Mouse (Mus musculus) lung, postnatal 10 days (tissue): ENCODE results near the gene Mitd1.
A peak's percentile ranks its signal among the peaks of the same experiment; 100 is the strongest.

Experiments used
- DNase-seq: peaks from one replicate; pipeline ENCODE4 v3.0.0; 2021

Mitd1 gene

GRCm38 (mm10) chr1:37867056-37867455 is 23.2 kb downstream of the Mitd1 start:
- peak; percentile 59 for DNase-seq

DNA sequence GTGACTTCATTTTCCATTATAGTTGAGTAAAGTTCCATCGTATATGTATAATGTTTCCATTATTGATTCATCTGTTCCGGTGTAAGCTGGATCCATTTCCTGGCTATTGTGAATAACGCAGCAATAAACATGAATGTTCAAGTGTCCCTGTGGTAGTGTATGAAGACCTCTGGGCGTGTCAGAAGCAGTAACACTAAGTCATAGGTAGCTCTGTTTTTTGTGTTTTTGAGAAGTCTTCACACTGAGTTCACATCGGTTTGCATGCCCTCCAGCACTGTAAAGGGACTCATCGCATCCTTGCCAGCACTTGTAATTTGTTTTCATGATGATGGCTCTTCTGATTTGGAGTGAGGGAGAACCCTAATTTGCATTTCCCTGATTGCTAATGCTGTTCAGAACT is 23.9 kb downstream of the Mitd1 start, which contains the start of gene Tsga10:
Gene Tsga10 (minus strand): TSS at position 144 of the 400 bp plus-strand sequence.
- DNase-seq, result no peak

- no peak for DNase-seq
Observed at GRCm38 (mm10) chr1:37865401-37866215, 24.6 kb downstream of the Mitd1 start.

GRCm38 (mm10) chr1:37864511-37865400 is 25.5 kb downstream of the Mitd1 start:
- DNase-seq, result peak; percentile 99

GRCm38 (mm10) chr1:37850696-37851095 is 39.5 kb downstream of the Mitd1 start:
- no peak for DNase-seq

DNA sequence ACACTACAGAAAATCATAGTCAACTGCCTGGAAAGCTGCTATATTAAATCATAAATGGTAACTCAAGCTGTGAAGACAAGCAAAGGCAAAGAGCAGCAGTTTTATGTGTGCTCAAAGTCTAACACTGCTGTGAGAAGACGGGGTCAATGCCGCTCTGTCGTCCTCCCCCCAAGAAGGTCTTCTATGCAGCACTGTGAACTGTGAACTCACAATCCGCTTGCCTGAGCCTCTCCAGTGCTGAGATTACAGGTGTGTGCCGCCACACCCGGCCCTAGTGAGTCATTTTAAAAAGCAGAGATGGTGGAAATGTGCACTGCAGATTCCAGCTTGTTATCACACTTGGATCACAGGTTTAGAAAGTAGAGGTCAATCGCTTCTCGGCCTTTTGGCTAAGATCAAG is 43.3 kb downstream of the Mitd1 start:
- no peak for DNase-seq

DNA sequence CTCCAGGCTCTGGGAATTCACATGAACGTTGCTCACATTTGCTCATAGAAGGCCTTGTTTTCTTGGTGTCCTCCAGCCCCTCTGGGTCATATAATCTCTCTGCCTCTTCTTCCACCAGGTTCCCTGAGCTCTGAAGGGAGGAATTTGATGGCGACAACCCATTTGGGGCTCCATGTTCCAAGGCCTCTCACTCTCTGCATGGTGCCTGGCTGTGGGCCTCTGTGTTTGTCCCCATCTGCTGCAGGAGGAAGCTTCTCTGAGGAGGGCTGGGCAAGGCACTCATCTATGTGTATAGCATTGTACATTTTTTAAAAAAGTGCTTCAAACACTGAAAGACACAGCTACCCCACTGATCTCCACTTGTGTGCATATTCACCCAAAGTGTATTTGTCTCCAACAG is 58.5 kb downstream of the Mitd1 start:
- DNase-seq, result no peak
